Mouse (Mus musculus) olfactory bulb, adult 2 months (tissue): ENCODE data around the gene Gfod1.

ENCODE experiments used
- CTCF ChIP-seq: fragments of 200-500 bp; IDR thresholded peaks from 2 replicates; pipeline ENCODE4 v1.5.1; 2012; ENCODE audit warnings: low read depth, mild to moderate bottlenecking, low read length, moderate library complexity; ENCODE audit not compliant: insufficient read depth
- POLR2A ChIP-seq: fragments of 200-500 bp; IDR thresholded peaks from 2 replicates; pipeline ENCODE4 v1.6.1; 2012; ENCODE audit warnings: mild to moderate bottlenecking, low read depth, low read length, moderate library complexity; ENCODE audit not compliant: insufficient read depth

- TF ChIP-seq POLR2A (no peak), CTCF (no peak)
Observed at GRCm38 (mm10) chr13:43152005-43152520, 151.9 kb downstream of the Gfod1 start.
